Mouse (Mus musculus): ENCODE measurements at regions not wholly inside any gene's neighbourhood (a gene's known extent, or its start where the extent isn't known, plus 50 kb on each side); places are given as distances from the start of the nearest gene placed in this dataset.

GRCm38 (mm10) chr10:49863800-49864199 lies 75.2 kb upstream of the Grik2 start:
- DNase-seq (ENCODE audit: low spot score) (no peak), ATAC-seq (ENCODE audit: low read depth) (no peak)
- H3K4me3 ChIP-seq (ENCODE audit: low read depth, low read length) = no peak overlapping the region
- H3K27me3 ChIP-seq (replicated peaks; ENCODE audit: control insufficient read depth, insufficient read depth, low read length) = no peaks in the 10 kb centered on the region
- no peaks in the 10 kb centered on the region for H3K4me1 ChIP-seq (ENCODE audit: control insufficient read depth, insufficient read depth, low read length)
- H3K36me3 ChIP-seq (ENCODE audit: control insufficient read depth, insufficient read depth, low read length) = no peaks in the 10 kb centered on the region
- H3K4me2 ChIP-seq (ENCODE audit: low read depth, low read length) = no peak overlapping the region
- H3K9ac ChIP-seq (ENCODE audit: low read depth, low read length) = no peak overlapping the region
- WGBS = 75% methylated on average over 3 of the region's 3 CpGs
- no peaks in the 10 kb centered on the region for H3K9me3 ChIP-seq (ENCODE audit: control insufficient read depth, low read length)
- no peak overlapping the region for H3K27ac ChIP-seq (replicated peaks; ENCODE audit: low read depth, low read length)

GRCm38 (mm10) chr10:49847686-49848085 lies 59.1 kb upstream of the Grik2 start:
- no peak overlapping the region for H3K27ac ChIP-seq (replicated peaks; ENCODE audit: low read depth, low read length)
- H3K4me3 ChIP-seq (ENCODE audit: low read depth, low read length) = no peak overlapping the region
- DNase-seq (ENCODE audit: low spot score) = no peak
- 61% methylated on average over 2 of the region's 2 CpGs for WGBS
- H3K36me3 ChIP-seq (ENCODE audit: control insufficient read depth, insufficient read depth, low read length) = no peaks in the 10 kb centered on the region
- ATAC-seq (ENCODE audit: low read depth) = no peak
- H3K4me2 ChIP-seq (ENCODE audit: low read depth, low read length) = no peak overlapping the region
- no peak overlapping the region for H3K9ac ChIP-seq (ENCODE audit: low read depth, low read length)
- no peaks in the 10 kb centered on the region for H3K4me1 ChIP-seq (ENCODE audit: control insufficient read depth, insufficient read depth, low read length)
- H3K9me3 ChIP-seq (ENCODE audit: control insufficient read depth, low read length) = no peaks in the 10 kb centered on the region
- no peaks in the 10 kb centered on the region for H3K27me3 ChIP-seq (replicated peaks; ENCODE audit: control insufficient read depth, insufficient read depth, low read length)

GRCm38 (mm10) chr10:49844308-49844707 lies 55.7 kb upstream of the Grik2 start:
- no peaks in the 10 kb centered on the region for H3K9me3 ChIP-seq (ENCODE audit: control insufficient read depth, low read length)
- no peak overlapping the region for H3K4me3 ChIP-seq (ENCODE audit: low read depth, low read length)
- H3K27me3 ChIP-seq (replicated peaks; ENCODE audit: control insufficient read depth, insufficient read depth, low read length) = no peaks in the 10 kb centered on the region
- 69% methylated on average over 3 of the region's 3 CpGs for WGBS
- no peaks in the 10 kb centered on the region for H3K36me3 ChIP-seq (ENCODE audit: control insufficient read depth, insufficient read depth, low read length)
- ATAC-seq (ENCODE audit: low read depth) (no peak), DNase-seq (ENCODE audit: low spot score) (no peak)
- no peak overlapping the region for H3K27ac ChIP-seq (replicated peaks; ENCODE audit: low read depth, low read length)
- H3K4me1 ChIP-seq (ENCODE audit: control insufficient read depth, insufficient read depth, low read length) = no peaks in the 10 kb centered on the region
- H3K9ac ChIP-seq (ENCODE audit: low read depth, low read length) = no peak overlapping the region
- H3K4me2 ChIP-seq (ENCODE audit: low read depth, low read length) = no peak overlapping the region
